Mouse (Mus musculus) brain, adult 2 months (tissue): ENCODE data around the gene Tom1l2.

Experiments used
- DNase-seq: peaks from one replicate; pipeline ENCODE4 v3.0.0; 2011; ENCODE audit warnings: low read depth, low spot score

The Tom1l2 gene

DNA sequence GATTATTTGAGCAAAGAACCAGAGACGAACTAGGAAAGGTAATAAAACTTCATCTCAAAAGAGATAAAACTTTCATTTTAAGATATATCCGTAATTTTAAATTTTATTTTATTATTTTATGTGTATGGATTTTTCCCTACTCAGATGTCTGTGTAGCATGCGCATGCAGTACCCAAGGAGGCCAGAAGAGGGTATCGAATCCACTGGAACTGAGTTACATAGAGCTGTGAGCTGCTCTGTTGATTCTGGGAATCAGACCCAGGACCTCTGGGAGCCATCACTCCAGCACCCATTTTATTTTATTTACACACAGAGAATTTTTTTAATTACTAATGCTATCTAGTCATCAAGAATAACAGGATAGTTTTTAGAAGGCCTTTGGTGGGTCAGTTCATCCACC, 45.9 kb downstream of the Tom1l2 start:
- no peak for DNase-seq

DNA sequence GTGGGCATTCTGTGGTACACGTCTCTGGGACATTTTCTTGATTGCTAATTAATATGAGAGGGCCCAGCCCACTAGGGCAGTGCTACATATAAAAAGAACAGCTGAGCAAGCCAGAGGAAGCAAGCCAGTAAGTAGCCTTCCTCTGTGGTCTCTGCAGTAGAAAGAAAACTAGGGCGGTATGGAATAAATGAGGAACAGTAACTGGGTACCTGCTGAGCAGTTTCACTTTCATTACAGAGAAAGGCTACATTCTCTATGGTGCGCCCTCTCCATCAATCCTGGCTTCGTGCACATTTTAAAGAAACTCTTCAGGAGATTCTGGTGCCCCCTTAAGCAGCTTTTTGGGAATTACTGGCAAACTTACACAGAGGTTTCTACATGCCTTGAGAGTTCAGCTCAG, 47.1 kb downstream of the Tom1l2 start:
- no peak for DNase-seq

DNA sequence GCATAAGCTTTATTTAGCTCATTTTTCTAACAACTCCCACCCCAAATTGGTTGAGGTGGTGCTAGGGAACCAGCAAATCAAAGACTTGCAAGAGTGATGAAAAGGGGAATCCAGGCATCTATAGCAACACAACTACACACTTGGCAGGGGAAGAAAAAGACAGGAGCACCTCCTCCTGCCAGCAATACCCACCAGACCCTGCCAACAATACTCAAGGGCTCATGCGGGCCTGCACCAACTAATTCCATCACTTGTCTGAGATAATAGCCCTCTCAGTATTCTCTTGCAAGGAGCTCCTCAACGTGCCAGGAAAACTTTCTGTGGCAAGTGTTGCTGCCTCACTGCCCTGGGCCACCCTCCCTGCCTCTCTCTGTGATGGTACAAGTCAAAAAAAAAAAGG, 49.2 kb downstream of the Tom1l2 start:
- no peak for DNase-seq

DNA sequence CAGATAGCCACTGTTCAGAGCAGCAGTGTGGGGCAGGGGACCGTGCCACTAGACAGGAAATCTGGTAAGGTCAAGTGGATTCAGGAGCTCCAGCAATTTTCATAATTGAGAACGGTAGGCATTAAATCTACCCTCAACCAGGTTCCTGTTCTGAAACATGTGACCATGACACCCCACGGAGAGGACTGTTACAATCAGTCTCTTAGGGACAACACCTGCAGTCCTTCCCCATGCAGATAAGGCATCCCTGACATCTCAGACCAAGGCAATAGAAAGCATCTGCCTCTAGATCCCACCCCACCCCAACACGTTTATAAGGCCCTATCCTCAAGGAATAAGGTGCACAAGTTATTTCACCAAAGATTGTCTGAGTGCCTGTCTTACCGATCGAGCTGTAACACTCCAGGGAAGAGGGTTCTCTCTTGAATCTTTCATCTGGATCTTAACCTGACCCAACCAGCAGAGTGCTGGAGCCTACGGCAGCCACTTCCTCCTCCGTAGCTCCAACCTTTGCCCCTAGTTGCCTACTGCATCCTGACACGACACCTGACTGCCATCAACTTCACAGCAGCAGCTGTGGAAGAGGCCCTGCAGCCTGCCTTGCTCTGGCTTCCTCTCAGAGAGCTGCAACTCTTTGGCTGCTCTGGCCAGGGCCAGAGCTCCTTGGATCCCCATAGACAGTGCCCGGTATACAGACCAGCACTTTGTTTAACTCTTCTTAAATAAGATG, 50.2 kb downstream of the Tom1l2 start:
- DNase-seq: no peak

DNA sequence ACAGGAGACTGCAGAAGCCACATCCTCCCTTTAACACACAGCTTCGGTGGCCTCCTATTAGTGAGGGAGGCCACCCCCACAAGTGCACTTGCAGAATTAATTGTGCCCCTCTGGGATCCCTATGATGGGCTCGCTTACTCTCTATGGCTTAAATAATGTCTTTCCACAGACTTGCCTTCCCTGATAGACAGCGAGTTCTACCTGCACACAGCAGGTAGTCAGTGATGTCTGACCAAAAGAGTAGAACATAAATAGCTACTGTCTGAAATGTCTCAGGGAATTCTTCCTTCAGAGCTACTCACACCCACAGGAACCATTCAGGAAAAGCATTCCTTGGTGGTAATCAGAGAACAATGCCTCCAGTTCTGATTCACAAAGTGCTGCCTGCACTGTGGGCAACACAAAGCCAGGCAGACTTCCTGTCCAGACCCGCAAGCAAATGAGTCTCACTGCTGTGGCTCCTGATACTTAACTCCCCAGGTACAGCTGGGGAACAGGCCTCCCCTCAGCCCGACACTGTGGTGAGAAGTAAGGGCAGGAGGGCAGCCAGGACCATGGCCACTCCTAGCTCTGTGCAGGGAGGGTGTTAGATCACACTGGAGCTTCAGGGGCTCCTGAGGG, 51.0 kb downstream of the Tom1l2 start:
- peak; percentile 65 for DNase-seq

DNA sequence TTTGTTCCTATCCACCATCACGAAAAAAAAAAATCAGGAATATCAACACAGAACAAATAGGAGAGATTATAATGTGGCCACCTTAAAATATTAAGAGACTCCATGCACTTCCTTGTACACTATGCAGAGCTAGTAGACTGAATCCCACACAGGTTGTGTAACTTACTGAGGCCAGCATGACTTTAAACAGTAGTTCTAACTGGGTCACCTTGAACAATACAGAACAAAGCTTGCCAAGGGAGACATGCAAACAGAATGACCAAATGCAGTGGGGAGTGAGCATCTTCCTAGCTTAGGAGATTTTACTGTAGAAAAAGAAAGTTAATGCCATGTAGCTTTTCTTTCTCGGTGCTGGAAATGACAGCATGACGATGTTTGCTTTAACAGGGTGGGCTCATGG, 52.4 kb downstream of the Tom1l2 start:
- DNase-seq: no peak

DNA sequence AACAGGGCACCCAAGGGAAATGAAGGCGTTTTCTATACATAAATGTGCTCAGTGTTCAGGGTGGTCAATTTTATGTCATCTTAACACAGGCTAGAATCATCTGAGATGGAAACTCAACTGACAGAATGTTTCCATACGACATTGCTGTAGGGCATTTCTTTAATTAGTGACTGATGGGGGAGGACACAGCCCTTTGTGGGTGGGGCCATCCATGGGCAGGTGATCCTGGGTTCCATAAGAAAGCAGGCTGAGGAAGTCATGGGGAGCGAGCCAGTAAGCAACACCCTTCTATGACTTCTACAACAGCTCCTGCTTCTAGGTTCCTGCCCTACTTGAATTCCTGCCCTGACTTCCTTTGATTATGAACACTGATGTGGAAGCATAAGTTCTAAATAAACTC, 54.9 kb downstream of the Tom1l2 start:
- DNase-seq: no peak

DNA sequence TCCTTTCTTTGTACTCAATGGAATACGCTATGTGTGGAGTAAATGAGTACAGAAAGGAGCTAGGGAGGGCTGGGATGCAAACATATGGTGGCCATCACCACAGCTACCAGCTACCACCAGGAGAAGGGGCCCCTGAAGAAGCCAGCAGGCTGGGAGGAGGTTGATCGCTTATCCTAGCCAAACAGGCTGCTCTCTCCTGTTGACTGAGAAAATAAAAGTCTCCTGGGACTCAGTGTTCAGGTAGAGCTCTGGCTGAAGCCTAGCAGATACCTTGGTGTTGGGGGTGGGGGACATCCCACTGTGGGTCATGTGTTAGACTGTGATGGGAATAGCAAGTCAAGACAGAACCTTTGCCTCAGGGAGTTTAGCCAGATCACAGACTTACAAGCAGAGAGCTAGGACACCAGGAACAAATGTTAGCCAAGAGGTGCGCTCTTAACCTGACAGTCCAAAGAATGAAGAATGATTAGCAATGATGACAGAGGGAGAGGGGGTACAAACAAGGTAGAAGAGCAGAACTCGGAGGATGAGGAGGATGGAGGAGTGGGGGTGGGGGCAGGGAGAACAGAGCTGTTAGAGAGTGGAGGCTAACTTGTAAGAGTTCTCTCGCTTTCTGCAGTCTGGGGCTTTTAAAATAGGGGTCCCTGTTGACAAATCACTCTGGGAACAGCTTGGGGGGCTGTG, 57.9 kb downstream of the Tom1l2 start:
- no peak for DNase-seq

DNA sequence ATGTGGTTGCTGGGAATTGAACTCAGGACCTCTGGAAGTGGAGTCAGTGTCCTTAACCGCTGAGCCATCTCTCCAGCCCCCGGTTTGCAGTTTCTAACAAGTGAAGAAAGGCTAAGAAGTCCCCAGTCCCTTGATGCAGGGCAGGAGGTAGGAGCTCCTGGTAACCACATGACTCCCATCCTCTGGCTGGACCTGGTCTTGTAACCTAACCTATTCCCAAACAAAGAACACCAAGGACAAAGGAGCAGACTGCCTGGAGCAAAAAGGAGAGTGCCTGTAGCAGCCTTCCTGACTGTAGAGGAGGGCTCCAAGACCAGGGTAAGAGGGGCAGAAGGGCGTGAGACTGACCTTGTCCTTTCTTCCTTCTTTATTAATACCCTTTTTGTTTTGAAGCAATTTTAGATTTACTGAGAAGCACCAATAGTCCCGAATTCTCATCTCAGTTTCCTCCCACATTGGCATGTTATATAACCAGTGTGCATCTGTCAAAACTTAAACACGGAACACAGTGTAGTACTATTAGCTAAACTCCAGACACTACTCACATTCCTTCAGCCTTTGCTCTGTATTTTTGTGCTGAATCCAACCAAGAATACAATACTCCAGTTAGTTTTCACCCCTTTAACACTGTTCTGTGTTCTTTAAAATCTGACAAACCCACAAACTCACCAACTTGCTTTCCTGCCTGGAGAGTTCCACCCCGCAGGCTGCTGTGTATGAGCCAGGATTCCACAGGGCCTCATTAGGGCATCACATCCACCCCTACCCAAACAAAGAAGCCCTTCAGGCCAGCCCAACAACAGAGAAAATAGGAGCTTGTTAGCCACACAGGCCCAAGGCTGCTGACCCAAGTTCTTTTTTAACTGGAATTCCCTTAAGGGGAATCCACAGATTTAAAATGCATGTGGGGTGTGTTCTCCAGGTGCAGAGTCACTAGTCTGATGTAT, 58.7 kb downstream of the Tom1l2 start:
- peak; percentile 82 for DNase-seq

DNA sequence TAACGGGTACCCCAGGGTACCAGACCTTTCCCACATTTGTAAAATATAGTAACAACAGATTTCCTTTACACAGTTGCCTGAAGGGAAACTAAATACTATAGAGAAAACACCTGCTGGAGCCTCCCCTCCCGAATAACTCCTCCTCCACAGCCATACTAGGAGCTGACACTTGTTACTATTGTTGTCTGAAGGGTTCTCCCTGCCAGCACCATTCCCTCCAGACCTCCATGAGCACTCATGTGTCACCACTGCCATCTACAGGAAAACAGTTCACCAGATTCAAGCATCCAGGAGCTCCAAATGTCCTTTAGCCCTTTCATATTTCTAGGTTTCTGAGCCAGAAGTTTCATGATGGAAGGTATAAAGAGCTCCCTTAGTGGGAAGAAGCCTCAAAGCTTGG, 60.0 kb downstream of the Tom1l2 start:
- DNase-seq: peak; percentile 95

DNA sequence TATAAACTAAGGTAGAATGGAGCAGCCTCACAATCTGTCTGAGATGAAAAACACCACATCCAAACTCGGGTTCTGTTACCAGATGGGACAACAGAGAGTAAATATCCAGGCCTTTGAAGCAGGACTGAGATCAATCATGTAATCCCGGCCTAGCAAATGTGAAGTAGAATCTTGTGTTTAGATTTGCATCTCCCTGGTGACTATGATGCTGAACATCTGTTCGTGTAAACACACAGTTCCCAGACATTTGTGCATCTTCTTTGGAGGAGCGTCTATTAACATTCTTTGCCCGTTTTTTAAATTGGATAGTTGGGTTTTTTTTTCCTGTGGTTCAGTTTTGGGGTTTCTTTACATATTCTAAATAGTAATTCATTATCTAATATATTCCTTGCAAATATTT, 63.7 kb downstream of the Tom1l2 start:
- no peak for DNase-seq

DNA sequence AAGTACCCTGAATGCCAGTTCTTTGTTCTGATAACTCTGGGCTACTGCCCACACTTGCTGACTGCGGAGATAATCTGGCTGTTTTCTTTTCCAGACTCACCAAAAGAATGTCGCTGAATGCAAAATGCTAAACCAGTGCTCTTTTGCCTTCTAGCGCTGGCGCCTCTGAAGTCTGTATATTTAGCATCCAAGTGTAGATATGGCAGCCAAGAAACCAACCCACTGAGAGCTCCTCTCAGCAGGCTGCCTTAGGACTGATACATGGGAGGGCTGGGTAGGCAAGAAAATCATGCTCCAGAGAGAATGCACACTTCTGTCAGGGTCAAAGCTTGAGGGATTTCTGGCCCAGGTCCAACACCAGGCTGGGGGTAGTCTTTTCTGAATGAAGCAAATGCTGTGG, 66.4 kb downstream of the Tom1l2 start:
- DNase-seq: peak; percentile 88

DNA sequence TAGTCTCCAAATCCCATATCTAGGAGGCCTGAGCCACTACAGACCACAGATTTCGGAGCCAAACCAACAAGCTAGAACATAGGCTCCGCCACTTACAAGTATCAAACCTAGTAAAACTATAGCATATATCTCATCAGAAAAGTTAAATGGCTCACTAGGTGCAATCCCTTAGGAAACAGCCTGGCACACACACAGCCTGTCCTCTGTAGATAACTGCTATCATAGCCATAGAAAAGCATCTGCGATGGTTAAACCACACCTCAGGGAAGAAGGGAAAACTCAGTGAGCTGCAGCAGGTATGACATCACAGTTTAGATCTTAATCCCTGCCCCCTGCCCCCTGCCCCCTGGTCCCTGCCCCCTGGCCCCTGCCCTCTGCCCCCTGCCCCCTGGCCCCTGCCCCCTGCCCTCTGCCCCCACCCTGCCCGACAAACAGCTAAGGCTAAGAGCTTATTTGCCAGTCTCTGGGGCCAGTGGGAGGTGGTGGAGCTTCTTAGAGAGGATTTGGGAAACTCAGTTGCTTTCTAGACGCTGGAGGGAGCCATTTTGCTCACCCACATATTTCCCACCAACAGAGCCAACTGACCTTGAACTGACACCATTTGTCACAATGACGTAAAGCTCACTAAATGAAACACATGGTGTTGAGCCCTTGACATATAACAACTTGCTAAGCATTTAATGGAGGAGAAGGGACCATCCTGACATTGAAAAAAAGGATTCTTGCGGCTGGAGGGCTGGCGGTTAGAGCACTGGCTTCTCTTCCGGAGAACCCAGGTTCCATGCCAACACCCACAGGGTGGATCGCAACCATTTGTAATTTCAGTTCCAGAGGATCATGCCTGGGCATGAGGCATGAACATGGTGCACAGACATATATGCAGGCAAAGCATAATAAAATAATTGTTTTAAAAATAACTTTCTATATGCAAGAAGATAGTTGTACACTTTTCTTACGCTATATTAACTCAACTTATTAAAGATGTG, 72.0 kb downstream of the Tom1l2 start:
- DNase-seq: no peak

DNA sequence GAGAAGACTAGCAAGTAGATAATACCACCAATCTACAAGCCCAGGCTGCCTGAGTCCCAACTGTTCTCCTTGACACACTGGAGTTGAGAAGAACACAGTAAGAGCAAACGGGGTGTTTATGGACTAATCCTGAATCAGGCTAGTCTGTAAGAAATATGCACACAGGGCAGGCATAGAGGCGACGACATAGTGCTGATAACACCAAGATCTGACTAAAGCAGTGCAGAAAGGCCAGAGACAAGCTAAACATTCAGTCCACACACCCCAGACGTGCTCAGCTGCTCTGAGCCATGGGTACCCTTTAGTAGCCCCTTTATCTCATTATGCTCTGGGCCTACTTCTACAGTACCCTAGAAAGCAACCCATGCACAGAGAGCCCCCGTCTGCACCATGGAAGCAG, 73.2 kb downstream of the Tom1l2 start:
- no peak for DNase-seq

DNA sequence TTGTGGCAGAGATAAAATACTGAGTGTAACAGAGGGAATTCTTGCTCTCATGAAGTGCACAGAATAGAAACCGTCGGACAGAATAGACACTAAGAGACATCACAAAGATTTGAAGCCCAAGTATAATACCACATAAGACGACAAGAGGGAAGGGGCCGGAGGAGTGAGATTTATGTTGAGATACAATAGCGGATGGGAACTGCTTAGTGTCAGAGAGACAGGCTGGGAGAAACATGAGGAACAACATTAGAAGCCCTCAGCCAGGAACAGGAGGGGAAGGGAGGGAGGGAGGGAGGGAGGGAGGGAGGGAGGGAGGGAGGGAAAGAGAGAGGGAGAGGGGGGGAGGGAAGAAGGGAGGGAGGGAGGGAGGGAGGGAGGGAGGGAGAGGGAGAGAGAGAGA, 74.9 kb downstream of the Tom1l2 start:
- DNase-seq: no peak

DNA sequence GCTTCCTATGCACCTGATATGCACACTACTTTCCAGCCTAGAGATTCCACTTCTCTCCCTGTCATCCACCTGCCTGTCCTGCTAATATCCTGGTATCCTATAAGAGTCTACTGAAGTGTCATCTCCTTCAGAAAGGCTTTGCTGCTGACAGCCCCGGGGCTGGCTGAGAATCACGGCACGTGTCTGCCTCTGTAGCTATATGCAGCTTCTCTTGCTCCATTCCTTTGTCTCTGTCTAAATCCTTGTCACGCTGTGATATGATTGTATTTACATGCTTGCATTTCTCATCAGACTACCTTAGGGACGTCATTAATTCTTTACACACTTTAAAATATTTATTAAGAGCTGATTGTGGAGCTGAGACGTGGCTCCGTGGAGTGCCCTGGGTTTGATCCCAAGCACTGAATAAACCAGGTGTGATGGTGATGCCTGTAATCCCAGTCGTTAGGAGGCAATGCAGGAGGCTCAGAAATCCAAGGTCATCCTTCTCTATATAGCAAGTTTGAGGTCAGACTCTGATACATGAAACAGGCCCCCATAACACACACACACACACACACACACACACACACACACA, 75.5 kb downstream of the Tom1l2 start:
- DNase-seq: no peak

DNA sequence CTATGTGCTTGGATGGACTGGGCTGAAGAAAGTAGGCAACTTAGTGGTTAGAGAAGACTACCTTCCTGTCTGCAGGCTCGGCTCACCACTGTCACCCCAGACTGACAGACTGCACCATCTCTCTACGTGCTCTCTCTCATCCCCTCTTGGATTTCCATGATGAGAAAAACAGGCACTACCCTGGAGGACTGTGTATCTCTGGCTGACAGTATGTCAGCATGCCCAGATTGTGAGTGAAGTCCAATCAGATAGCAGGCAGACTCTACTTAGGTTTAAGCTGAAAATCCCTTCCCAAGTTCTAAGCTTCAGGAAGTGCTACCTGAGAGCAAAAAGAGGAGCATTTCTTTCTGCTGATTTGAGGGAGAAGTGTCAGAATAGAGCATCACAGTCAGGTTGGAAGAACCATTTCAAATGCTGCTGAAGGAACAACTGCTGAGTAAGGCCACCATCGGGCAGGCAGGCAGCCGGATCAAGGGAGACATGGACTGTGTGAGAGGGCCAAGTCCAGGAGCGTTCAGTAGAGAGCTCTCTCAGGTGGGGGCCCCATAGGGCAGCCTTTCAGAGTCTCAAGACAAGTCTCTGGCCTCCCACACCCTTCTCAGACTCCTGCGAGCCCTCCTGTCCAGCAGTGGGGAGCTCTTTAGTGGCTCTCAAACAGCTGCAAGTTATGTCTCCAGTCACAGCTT, 76.2 kb downstream of the Tom1l2 start:
- DNase-seq: no peak

DNA sequence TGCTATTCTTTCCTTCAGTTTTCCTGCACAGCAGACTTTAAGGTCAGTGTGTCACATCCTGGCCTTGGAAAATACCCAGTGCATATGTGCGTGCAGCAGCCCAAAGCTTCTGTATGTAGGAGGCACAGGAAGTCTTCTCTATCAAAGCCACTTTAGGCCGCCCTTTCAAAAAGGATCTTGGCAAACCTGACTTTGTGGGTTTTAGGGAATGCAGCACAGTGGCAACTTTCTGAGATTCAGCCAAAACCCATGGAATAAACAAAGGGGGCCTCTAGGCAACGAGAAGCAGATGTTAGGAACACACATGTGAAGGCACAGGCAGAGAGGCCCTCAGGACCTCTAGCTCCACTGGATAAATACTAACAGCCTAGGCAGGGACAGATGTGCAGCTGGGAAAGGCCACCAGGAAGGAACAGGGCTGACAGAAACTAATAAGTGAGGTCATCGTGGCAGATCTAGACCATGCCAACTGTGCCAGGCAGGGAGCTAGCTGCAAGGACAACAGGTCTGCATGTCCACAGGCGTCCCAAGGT, 79.4 kb downstream of the Tom1l2 start:
- DNase-seq: peak; percentile 67

DNA sequence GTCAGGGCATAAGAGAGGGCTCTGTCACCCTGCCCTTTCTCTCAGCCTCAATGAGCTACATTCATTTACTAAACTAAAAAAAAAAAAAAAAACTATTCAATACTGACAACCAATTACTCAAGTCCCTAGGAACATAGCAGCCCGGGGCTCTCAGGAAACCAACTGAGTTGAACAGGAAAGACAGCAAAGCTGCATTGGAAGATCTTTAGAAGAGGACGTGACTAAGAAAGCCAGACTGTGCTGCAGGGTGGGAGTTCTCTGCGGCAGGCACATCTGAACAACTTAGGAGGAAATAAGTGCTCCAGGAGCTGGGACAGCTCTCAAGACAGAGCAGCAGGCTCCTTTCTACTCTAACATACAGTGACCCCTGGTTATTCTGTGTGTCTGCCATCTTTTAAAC, 84.1 kb downstream of the Tom1l2 start:
- no peak for DNase-seq
